Mouse (Mus musculus) heart, adult 2 months (tissue): ENCODE measurements around the gene AC153137.1. TPM values are rescaled to one million over a fixed set of nuclear protein-coding genes. Genes with fewer than 3 reads are reported as not detected.
"Not testable (repeated sequence)": the region's sequence is repeated elsewhere in the genome, so short reads cannot be mapped to it uniquely, and the experiment has no call there.

ENCODE experiments used
- DNase-seq, 2 experiments: peaks; one replicate each; pipeline ENCODE4 v3.0.0; 2021
- H3K27ac ChIP-seq: fragments of 200-600 bp; 2 replicates; pipeline ENCODE4 v1.8.1; 2022
- H3K27me3 ChIP-seq: fragments of 200-500 bp; 2 replicates; pipeline ENCODE4 v1.6.1; 2012; ENCODE audit warnings: mild to moderate bottlenecking, low read length, inconsistent platforms, mixed read lengths; ENCODE audit not compliant: control insufficient read depth, insufficient read depth
- H3K36me3 ChIP-seq: fragments of 200-500 bp; 2 replicates; pipeline ENCODE4 v1.6.1; 2012; ENCODE audit warnings: low read length, inconsistent platforms; ENCODE audit not compliant: control insufficient read depth, insufficient read depth
- H3K4me1 ChIP-seq: fragments of 200-500 bp; 2 replicates; pipeline ENCODE4 v1.6.1; 2011; ENCODE audit warnings: low read length; ENCODE audit not compliant: control insufficient read depth, insufficient read depth
- H3K4me3 ChIP-seq: fragments of 200-600 bp; 2 replicates; pipeline ENCODE4 v1.8.1; 2022
- H3K79me2 ChIP-seq: fragments of 200-500 bp; replicated peaks from 2 replicates; pipeline ENCODE4 v1.6.1; 2012; ENCODE audit warnings: mild to moderate bottlenecking, inconsistent platforms, low read length, moderate library complexity, mixed read lengths; ENCODE audit not compliant: control insufficient read depth, insufficient read depth
- H3K9ac ChIP-seq: fragments of 200-500 bp; 2 replicates; pipeline ENCODE4 v1.6.1; 2012; ENCODE audit warnings: low read depth, mild to moderate bottlenecking, control low read depth, inconsistent platforms, low read length, mixed read lengths
- CTCF ChIP-seq: fragments of 200-600 bp; IDR thresholded peaks from 2 replicates; pipeline ENCODE4 v1.8.1; 2022; ENCODE audit warnings: antibody characterized with exemption, mild to moderate bottlenecking, moderate library complexity
- EP300 ChIP-seq: fragments of 200-500 bp; IDR thresholded peaks from 2 replicates; pipeline ENCODE4 v1.6.1; 2011; ENCODE audit warnings: low read depth, low read length, control low read depth; ENCODE audit not compliant: insufficient read depth
- POLR2A ChIP-seq: fragments of 200-500 bp; IDR thresholded peaks from 2 replicates; pipeline ENCODE4 v1.6.1; 2011; ENCODE audit warnings: mild to moderate bottlenecking, low read depth, low read length, control low read depth; ENCODE audit not compliant: insufficient read depth
- WGBS: fragments of 180-500 bp; shearing (Covaris S2); methylation state at CpG from one replicate; pipeline ENCODE4 v1.1.7; 2018; 5-methylcytosine and 5-hydroxymethylcytosine counted together
- intact Hi-C: fragments of 180-260 bp; cut with DNase I; formaldehyde crosslinking; loops from one replicate; pipeline ENCODE4 v1.15.1; 2025
- long read RNA-seq: library from polyadenylated mRNA; stranded (forward); transcript quantifications from one replicate; pipeline ENCODE4 v2.0.0, GENCODE M21; 2021
- polyA plus RNA-seq: library from polyadenylated mRNA; depleted of rRNA; stranded (reverse); fragments of >200 nt; gene quantifications from 2 replicates; pipeline ENCODE4 v1.2.3, GENCODE M21; 2012; rRNA removed
- total RNA-seq, 2 experiments: library from RNA; stranded (reverse); gene quantifications; 2 replicates each; pipeline ENCODE4 v1.2.3; 2021

Gene AC153137.1
- not detected for total RNA-seq
- not detected in 2 replicates for polyA plus RNA-seq
- long read RNA-seq = 0 reads

- H3K4me3 ChIP-seq, DNase-seq, H3K27me3 ChIP-seq, H3K9ac ChIP-seq, H3K4me1 ChIP-seq, H3K36me3 ChIP-seq, H3K79me2 ChIP-seq, intact Hi-C loops, H3K27ac ChIP-seq: not testable (repeated sequence)
- WGBS = 82% methylated on average over 6 of the region's 6 CpGs
Measured at GRCm38 (mm10) chr1:30977868-30978267, at the start of gene AC153137.1. Gene AC153137.1 (minus strand): TSS chr1:30977968.

- Histone ChIP-seq H3K4me3 (no peak overlapping the region), H3K9ac (no peak overlapping the region), H3K27me3 (no peaks in the 10 kb centered on the region), H3K36me3 (no peaks in the 10 kb centered on the region), H3K79me2 (no peaks in the 10 kb centered on the region), H3K27ac (no peak overlapping the region), H3K4me1 (no peaks in the 10 kb centered on the region; the same call in 1 of the 2 replicates)
- TF ChIP-seq POLR2A (no peak), EP300 (no peak), CTCF (no peak)
- no peak for DNase-seq
- intact Hi-C loops = no loop called here
Measured at GRCm38 (mm10) chr1:31023173-31023572, 45.4 kb upstream of the AC153137.1 start.

- peak; percentile 63 to 85 for DNase-seq
- H3K79me2 ChIP-seq = no peaks in the 10 kb centered on the region
- no peak overlapping the region; the same call in 1 of the 2 replicates for H3K9ac ChIP-seq
- no peaks in the 10 kb centered on the region; the same call in 1 of the 2 replicates for H3K4me1 ChIP-seq
- intact Hi-C loops = loop anchor here (1.0 to 10.0 kb wide), 2 partner anchors 69 to 126 kb away; no protein-coding TSS in a partner anchor
- H3K4me3 ChIP-seq = peak overlapping the region; percentile 30
- H3K27me3 ChIP-seq = no peaks in the 10 kb centered on the region
- no peaks in the 10 kb centered on the region for H3K36me3 ChIP-seq
- WGBS = 27% methylated on average over 6 of the region's 6 CpGs
- peak overlapping the region; percentile 91 for H3K27ac ChIP-seq
- peak; percentile 54; the same call in 1 of the 2 replicates for TF ChIP-seq POLR2A
- TF ChIP-seq CTCF = no peak
- peak; percentile 95 for TF ChIP-seq EP300
Measured at GRCm38 (mm10) chr1:31019283-31019682, 41.5 kb upstream of the AC153137.1 start.

GRCm38 (mm10) chr1:31017377-31017776 lies 39.6 kb upstream of the AC153137.1 start:
- Histone ChIP-seq H3K79me2 (no peaks in the 10 kb centered on the region), H3K4me3 (no peak overlapping the region), H3K27me3 (no peaks in the 10 kb centered on the region), H3K36me3 (no peaks in the 10 kb centered on the region), H3K4me1 (no peaks in the 10 kb centered on the region; the same call in 1 of the 2 replicates), H3K9ac (no peak overlapping the region), H3K27ac (no peak overlapping the region)
- WGBS = 77% methylated on average over 5 of the region's 5 CpGs
- TF ChIP-seq EP300 (no peak), CTCF (no peak), POLR2A (no peak)
- intact Hi-C loops = loop anchor here (10.0 kb wide), 1 partner anchor 127 kb away; no protein-coding TSS in a partner anchor
- DNase-seq = no peak

DNA sequence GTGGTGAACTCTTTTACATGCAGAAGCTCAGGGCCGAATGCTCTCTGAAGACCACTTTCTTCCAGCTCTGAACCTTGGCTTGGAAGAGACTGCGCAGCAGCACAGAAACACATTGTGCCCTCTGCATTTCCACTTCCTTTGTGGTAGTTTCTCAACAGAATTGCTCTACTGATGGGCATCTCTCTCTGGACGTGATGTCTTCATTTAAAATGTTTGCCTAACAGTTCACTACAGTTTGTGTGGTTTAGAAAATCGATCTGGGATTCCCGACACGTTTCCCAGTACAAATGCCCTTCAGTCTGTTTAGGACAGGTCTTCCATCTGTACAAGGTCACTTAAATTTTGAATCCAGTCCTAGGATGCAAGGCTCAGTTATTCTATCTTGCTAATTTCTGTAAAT lies 38.3 kb upstream of the AC153137.1 start:
- Histone ChIP-seq H3K4me1 (no peaks in the 10 kb centered on the region; the same call in 1 of the 2 replicates), H3K27me3 (no peaks in the 10 kb centered on the region), H3K27ac (no peak overlapping the region), H3K9ac (no peak overlapping the region), H3K79me2 (no peaks in the 10 kb centered on the region), H3K36me3 (no peaks in the 10 kb centered on the region), H3K4me3 (no peak overlapping the region)
- DNase-seq = no peak
- 88% methylated on average over 6 of the region's 6 CpGs for WGBS
- TF ChIP-seq EP300 (no peak), CTCF (no peak), POLR2A (no peak)
- intact Hi-C loops = loop anchor here (10.0 kb wide), 1 partner anchor 129 kb away; no protein-coding TSS in a partner anchor

DNA sequence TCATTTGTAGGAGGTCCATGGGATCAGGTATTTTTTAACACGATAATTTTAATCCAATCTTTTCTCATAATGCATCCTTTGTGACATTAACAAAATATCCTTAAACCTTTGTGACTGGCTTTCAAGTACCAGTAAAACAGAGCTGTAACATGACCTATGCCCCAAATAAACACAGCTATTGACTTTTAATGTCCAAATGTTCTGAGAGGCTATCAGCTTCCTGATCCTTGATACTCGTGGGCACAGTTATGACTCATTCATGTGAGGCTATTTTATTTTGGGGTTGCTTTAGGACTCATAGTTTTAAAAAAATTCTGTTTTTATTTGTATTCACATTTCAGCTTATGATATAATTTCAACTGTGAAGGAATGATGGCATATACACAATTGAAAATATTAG lies 37.5 kb upstream of the AC153137.1 start:
- H3K4me3 ChIP-seq = no peak overlapping the region
- TF ChIP-seq CTCF = no peak
- TF ChIP-seq EP300 = no peak
- TF ChIP-seq POLR2A = no peak
- H3K27ac ChIP-seq = no peak overlapping the region; the same call in 1 of the 2 replicates
- no peak overlapping the region for H3K9ac ChIP-seq
- no peaks in the 10 kb centered on the region for H3K79me2 ChIP-seq
- DNase-seq = no peak
- H3K4me1 ChIP-seq = no peaks in the 10 kb centered on the region; the same call in 1 of the 2 replicates
- no peaks in the 10 kb centered on the region for H3K27me3 ChIP-seq
- intact Hi-C loops = loop anchor here (10.0 kb wide), 1 partner anchor 130 kb away; no protein-coding TSS in a partner anchor
- H3K36me3 ChIP-seq = no peaks in the 10 kb centered on the region
- whole genome bisulfite sequencing = 38% methylated on average over 2 of the region's 2 CpGs

- H3K36me3 ChIP-seq, intact Hi-C loops, H3K4me3 ChIP-seq, H3K27ac ChIP-seq, H3K27me3 ChIP-seq, H3K4me1 ChIP-seq, H3K9ac ChIP-seq, DNase-seq, H3K79me2 ChIP-seq: not testable (repeated sequence)
- 84% methylated on average over 7 of the region's 7 CpGs for WGBS
Measured at GRCm38 (mm10) chr1:30977239-30977638, 529 bp downstream of the AC153137.1 start.
